Mouse (Mus musculus) kidney, postnatal 0 days (tissue): ENCODE results near the gene Kif2a. TPM values are rescaled to one million over a fixed set of nuclear protein-coding genes. Genes with fewer than 3 reads are reported as not detected.

Source experiments
- ATAC-seq: fragments of 200-750 bp; cut with Nextera tagmentation; replicated peaks from 2 replicates; pipeline ENCODE4 v1.8.0; 2017; ENCODE audit warnings: low read depth, moderate number of reproducible peaks, moderate TSS enrichment, moderate library complexity; ENCODE audit not compliant: low FRiP score
- DNase-seq: peaks from one replicate; pipeline ENCODE4 v3.0.0-alpha.2; 2016; ENCODE audit warnings: low spot score
- H3K27ac ChIP-seq: fragments of 300-500 bp; sonication (generic); 2 replicates; pipeline ENCODE4 v1.5.1; 2014; ENCODE audit warnings: mild to moderate bottlenecking
- H3K27me3 ChIP-seq: fragments of 300-500 bp; sonication (generic); 2 replicates; pipeline ENCODE4 v1.6.1; 2014; ENCODE audit warnings: low read length, mixed read lengths; ENCODE audit not compliant: insufficient read depth
- H3K36me3 ChIP-seq: fragments of 300-500 bp; sonication (generic); 2 replicates; pipeline ENCODE4 v1.6.1; 2014; ENCODE audit warnings: low read length, mixed read lengths; ENCODE audit not compliant: insufficient read depth
- H3K4me1 ChIP-seq: fragments of 300-500 bp; sonication (generic); replicated peaks from 2 replicates; pipeline ENCODE4 v1.6.1; 2014; ENCODE audit warnings: antibody characterized with exemption, low read length, mixed read lengths; ENCODE audit not compliant: insufficient read depth
- H3K4me2 ChIP-seq: fragments of 300-500 bp; sonication (generic); 2 replicates; pipeline ENCODE4 v1.6.1; 2014; ENCODE audit warnings: mild to moderate bottlenecking, low read length, moderate library complexity, mixed read lengths
- H3K4me3 ChIP-seq: fragments of 300-500 bp; sonication (generic); replicated peaks from 2 replicates; pipeline ENCODE4 v1.5.1; 2014; ENCODE audit warnings: low read depth, low read length
- H3K9ac ChIP-seq: fragments of 300-500 bp; sonication (generic); 2 replicates; pipeline ENCODE4 v1.6.1; 2014; ENCODE audit warnings: low read depth, low read length
- H3K9me3 ChIP-seq: fragments of 300-500 bp; sonication (generic); replicated peaks from 2 replicates; pipeline ENCODE4 v1.6.1; 2016; ENCODE audit warnings: low read length, inconsistent platforms, mixed read lengths
- CTCF ChIP-seq: IDR thresholded peaks from 2 replicates; pipeline ENCODE4 v1.5.1; 2016; ENCODE audit warnings: antibody characterized with exemption, low read depth, mild to moderate bottlenecking, moderate library complexity
- WGBS: fragments of 180-500 bp; shearing (Covaris S2); extraction: QIAGEN DNeasy Blood & Tissue Kit; methylation state at CpG from one replicate; pipeline ENCODE4 v1.1.7; 2014; 5-methylcytosine and 5-hydroxymethylcytosine counted together
- polyA plus RNA-seq: library from polyadenylated mRNA; unstranded; fragments of >200 nt; fragmentation: Nextera tagmentation; extraction: Ambion mirVana; gene quantifications from 2 replicates; pipeline ENCODE4 v1.2.1, GENCODE M21; 2015

Gene Kif2a
- polyA plus RNA-seq, 1 experiment from 2014 or later: 25.8 TPM

- Histone ChIP-seq H3K27ac (no peak overlapping the region), H3K4me1 (peaks cover 5% of the 10 kb centered on the region; the same call in 1 of the 2 replicates), H3K4me3 (no peak overlapping the region), H3K4me2 (no peak overlapping the region), H3K27me3 (no peaks in the 10 kb centered on the region), H3K9me3 (no peaks in the 10 kb centered on the region), H3K36me3 (no peaks in the 10 kb centered on the region), H3K9ac (no peak overlapping the region)
- DNase-seq (no peak), ATAC-seq (no peak)
- 73% methylated on average over 3 of the region's 3 CpGs for WGBS
- TF ChIP-seq CTCF: no peak
These were observed 3.7 kb upstream of the Kif2a start for GRCm38 (mm10) chr13:107025663-107026062.

GRCm38 (mm10) chr13:107022266-107023171, 593 bp upstream of the Kif2a start:
- H3K4me1 ChIP-seq: peaks cover 5% of the 10 kb centered on the region; the same call in 1 of the 2 replicates
- peak overlapping the region; percentile 67 for H3K4me2 ChIP-seq
- peak; percentile 88 for DNase-seq
- no peaks in the 10 kb centered on the region for H3K9me3 ChIP-seq
- no peaks in the 10 kb centered on the region for H3K36me3 ChIP-seq
- no peak; the same call in 1 of the 2 replicates for TF ChIP-seq CTCF
- no peaks in the 10 kb centered on the region for H3K27me3 ChIP-seq
- ATAC-seq: peak; percentile 97
- H3K9ac ChIP-seq: peak overlapping the region; percentile 90
- peak overlapping the region; percentile 95 for H3K4me3 ChIP-seq
- under 1% methylated on average over 66 of the region's 97 CpGs for WGBS
- H3K27ac ChIP-seq: peak overlapping the region; percentile 92

- no peak for DNase-seq
- no peak for ATAC-seq
- H3K36me3 ChIP-seq: no peaks in the 10 kb centered on the region
- H3K4me2 ChIP-seq: no peak overlapping the region
- no peak overlapping the region for H3K9ac ChIP-seq
- H3K27ac ChIP-seq: no peak overlapping the region
- TF ChIP-seq CTCF: no peak
- H3K4me3 ChIP-seq: no peak overlapping the region
- H3K4me1 ChIP-seq: peaks cover 5% of the 10 kb centered on the region; the same call in 1 of the 2 replicates
- no peaks in the 10 kb centered on the region for H3K27me3 ChIP-seq
- 73% methylated on average over 2 of the region's 2 CpGs for WGBS
- H3K9me3 ChIP-seq: no peaks in the 10 kb centered on the region
These were observed 2.5 kb downstream of the Kif2a start for GRCm38 (mm10) chr13:107019443-107019842.

DNA sequence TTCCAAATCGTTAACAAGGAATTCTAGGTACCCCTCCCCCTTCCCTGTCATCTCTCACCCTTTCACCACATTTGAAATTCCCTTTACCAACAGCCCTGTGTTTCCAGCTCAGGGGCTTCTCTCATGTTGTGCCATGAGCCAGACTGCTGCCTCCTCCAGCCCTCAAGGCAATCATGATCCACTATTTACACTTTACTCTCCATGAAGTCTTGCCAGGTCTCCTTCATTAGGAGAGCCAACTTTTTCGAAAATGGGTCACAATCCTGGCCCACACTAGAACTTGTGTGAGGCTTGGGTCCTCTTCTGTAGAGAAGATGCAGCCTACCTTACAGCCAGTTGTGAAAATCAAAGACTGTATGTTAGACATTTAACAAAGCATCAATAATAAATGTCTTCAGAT, 8.0 kb downstream of the Kif2a start:
- no peaks in the 10 kb centered on the region for H3K27me3 ChIP-seq
- no peak overlapping the region for H3K27ac ChIP-seq
- H3K4me2 ChIP-seq: no peak overlapping the region
- TF ChIP-seq CTCF: no peak
- H3K4me3 ChIP-seq: no peak overlapping the region
- 59% methylated on average over 2 of the region's 2 CpGs for WGBS
- DNase-seq: no peak
- no peaks in the 10 kb centered on the region for H3K9me3 ChIP-seq
- no peaks in the 10 kb centered on the region for H3K36me3 ChIP-seq
- no peak for ATAC-seq
- H3K4me1 ChIP-seq: no peaks in the 10 kb centered on the region
- H3K9ac ChIP-seq: no peak overlapping the region

GRCm38 (mm10) chr13:107011618-107012017, 10.3 kb downstream of the Kif2a start:
- Histone ChIP-seq H3K4me3 (no peak overlapping the region), H3K4me1 (no peaks in the 10 kb centered on the region), H3K36me3 (no peaks in the 10 kb centered on the region), H3K9ac (no peak overlapping the region), H3K4me2 (no peak overlapping the region), H3K9me3 (no peaks in the 10 kb centered on the region), H3K27me3 (no peaks in the 10 kb centered on the region), H3K27ac (no peak overlapping the region)
- no peak for TF ChIP-seq CTCF
- DNase-seq: no peak
- no peak for ATAC-seq
- 83% methylated on average over 2 of the region's 2 CpGs for WGBS

DNA sequence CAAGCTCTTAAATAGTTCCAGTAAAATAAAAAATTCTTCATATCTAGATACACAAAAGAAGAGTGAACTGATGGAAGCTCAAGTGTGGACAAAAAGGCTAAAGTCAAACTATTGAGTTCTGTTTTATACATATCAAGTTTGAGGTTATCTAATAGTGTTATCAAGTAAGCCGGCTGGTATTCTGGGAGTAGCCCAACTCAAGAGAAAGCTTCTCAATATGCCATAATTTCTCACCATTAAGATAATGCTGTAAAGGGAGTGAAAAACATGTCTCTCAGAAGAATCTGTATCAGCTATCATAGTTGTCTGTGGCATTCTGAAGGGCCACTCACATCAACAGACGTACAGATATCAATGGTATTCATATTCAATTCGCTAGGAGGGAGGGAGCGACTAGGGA, 13.8 kb downstream of the Kif2a start:
- no peak overlapping the region for H3K27ac ChIP-seq
- H3K9me3 ChIP-seq: no peaks in the 10 kb centered on the region
- 88% methylated on average over 4 of the region's 4 CpGs for WGBS
- H3K36me3 ChIP-seq: no peaks in the 10 kb centered on the region
- H3K9ac ChIP-seq: no peak overlapping the region
- ATAC-seq: no peak
- TF ChIP-seq CTCF: no peak
- H3K4me1 ChIP-seq: no peaks in the 10 kb centered on the region
- no peak overlapping the region for H3K4me3 ChIP-seq
- H3K4me2 ChIP-seq: no peak overlapping the region
- no peak for DNase-seq
- H3K27me3 ChIP-seq: no peaks in the 10 kb centered on the region
